ENCODE assay signal across 30 mouse cellular contexts in genomic region chr17:86486657-86487056, GRCm38 (mm10). TPM values are rescaled to one million over a fixed set of nuclear protein-coding genes. Genes with fewer than 3 reads are reported as not detected.
"Had no signal": no experiment of that assay in that cellular context is flagged by ENCODE, and none has a peak within 500 bp of the region (broad histone marks: within the 10 kb centered on the region; RNA-seq: fewer than 3 reads in every experiment).

No protein-coding gene starts in this region.

- H3K36me3 ChIP-seq: embryonic facial prominence, embryonic 10.5 days; forebrain, embryonic 10.5 days; forebrain, embryonic 12.5 days; forebrain, embryonic 15.5 days had no signal

- H3K9ac ChIP-seq: embryonic facial prominence, embryonic 12.5 days; embryonic facial prominence, embryonic 13.5 days; embryonic facial prominence, embryonic 15.5 days; forebrain, embryonic 12.5 days; forebrain, embryonic 13.5 days; forebrain, embryonic 15.5 days; forebrain, postnatal 0 days had no signal

- H3K9me3 ChIP-seq: embryonic facial prominence, embryonic 10.5 days; embryonic facial prominence, embryonic 12.5 days; embryonic facial prominence, embryonic 13.5 days; embryonic facial prominence, embryonic 15.5 days; forebrain, embryonic 10.5 days; forebrain, embryonic 12.5 days; forebrain, embryonic 13.5 days; forebrain, embryonic 15.5 days had no signal

- DNase-seq: cerebellum, adult 9-10 months; cerebellum, adult 9-11 months; cerebellum, postnatal 10 days; cerebellum, postnatal 14 days; cerebellum, postnatal 25 days; cerebellum, postnatal 36 days; embryo, embryonic 11 days; forebrain, postnatal 0 days; gastrocnemius, adult 2 months; gastrocnemius, postnatal 10 days; gastrocnemius, postnatal 14 days; gastrocnemius, postnatal 25 days; gastrocnemius, postnatal 36 days; heart, adult 11 months; heart, adult 18-20 months; heart, adult 2 months had no signal

- H3K27ac ChIP-seq: embryonic facial prominence, embryonic 10.5 days; embryonic facial prominence, embryonic 12.5 days; embryonic facial prominence, embryonic 13.5 days; embryonic facial prominence, embryonic 15.5 days; forebrain, embryonic 10.5 days; forebrain, embryonic 12.5 days; forebrain, embryonic 13.5 days; forebrain, embryonic 15.5 days; gastrocnemius, adult 2 months; heart, adult 2 months had no signal

- H3K4me3 ChIP-seq: embryonic facial prominence, embryonic 10.5 days; embryonic facial prominence, embryonic 12.5 days; embryonic facial prominence, embryonic 13.5 days; embryonic facial prominence, embryonic 15.5 days; erythroblast, embryonic 14.5 days; forebrain, embryonic 10.5 days; forebrain, embryonic 12.5 days; forebrain, embryonic 13.5 days; forebrain, embryonic 15.5 days; gastrocnemius, adult 2 months; heart, adult 2 months had no signal

- H3K4me1 ChIP-seq: embryonic facial prominence, embryonic 12.5 days; embryonic facial prominence, embryonic 13.5 days; embryonic facial prominence, embryonic 15.5 days; forebrain, embryonic 12.5 days; forebrain, embryonic 13.5 days; forebrain, embryonic 15.5 days had no signal

- H3K27me3 ChIP-seq: embryonic facial prominence, embryonic 12.5 days; embryonic facial prominence, embryonic 13.5 days; embryonic facial prominence, embryonic 15.5 days; forebrain, embryonic 12.5 days; forebrain, embryonic 13.5 days; forebrain, embryonic 15.5 days had no signal

RNA-seq across cellular contexts. Expression of gene Gm10309, which starts 18.4 kb away (rescaled TPM):
- total RNA-seq: common myeloid progenitor, adult 5-6 weeks; forebrain, postnatal 0 days; gastrocnemius, postnatal 14 days; gastrocnemius, postnatal 25 days; gastrocnemius, postnatal 36 days; granulocyte monocyte progenitor cell, adult 5-6 weeks; heart, adult 2 months; heart, adult 8-10 months had no signal
- polyA plus RNA-seq: cortical plate, adult 2 months; forebrain, embryonic 14.5 days had no signal
